In genomic region chr7:98185326-98185725, GRCm38 (mm10) we compare ENCODE assay signal across 13 mouse cellular contexts. TPM values are rescaled to one million over a fixed set of nuclear protein-coding genes. Genes with fewer than 3 reads are reported as not detected.
A peak's percentile ranks its signal among the peaks of the same experiment; 100 is the strongest.
DNase-seq lines count a peak whose midpoint lies in the region; ATAC-seq lines count a peak whose summit lies in the region.
"Had no signal": no experiment of that assay in that cellular context is flagged by ENCODE, and none has a peak within 500 bp of the region (broad histone marks: within the 10 kb centered on the region; RNA-seq: fewer than 3 reads in every experiment).

No protein-coding gene starts in this region.

- no peak overlapping the region for H3K4me3 ChIP-seq in kidney, embryonic 15.5 days (replicated peaks)
- no peak overlapping the region for H3K4me3 ChIP-seq in neural tube, embryonic 15.5 days (replicated peaks)
- H3K4me3 ChIP-seq: lung, embryonic 15.5 days had no signal

- DNase-seq in frontal cortex, postnatal 14 days (ENCODE audit: low spot score in 2 of 2): no peak
- DNase-seq in right cerebral cortex, postnatal 10 days (ENCODE audit: low spot score in 2 of 2): peak; percentile 45 to 56
- DNase-seq in right cerebral cortex, adult 18-20 months: no peak
- DNase-seq in urinary bladder, postnatal 14 days (ENCODE audit: low spot score): no peak
- DNase-seq in left cerebral cortex, adult 8-10 months (ENCODE audit: low spot score in 2 of 2): no peak
- DNase-seq: cerebellum, adult 11 months; spleen, adult 18-20 months; thymus, postnatal 36 days had no signal

- H3K4me2 ChIP-seq in kidney, embryonic 15.5 days: no peak overlapping the region
- no peak overlapping the region for H3K4me2 ChIP-seq in neural tube, embryonic 15.5 days
- H3K4me2 ChIP-seq: lung, embryonic 15.5 days had no signal

- peak; percentile 6; the same call in 1 of the 2 replicates for ATAC-seq in frontal cortex, adult (ENCODE audit: low TSS enrichment)
- 0 out of 2 replicates have a peak, but pooled peaks have one; percentile 46 for ATAC-seq in kidney, embryonic 15.5 days (replicated peaks; ENCODE audit: low FRiP score)
- peak; percentile 33; the same call in 1 of the 2 replicates for ATAC-seq in neural tube, embryonic 15.5 days (ENCODE audit: low FRiP score)
- ATAC-seq: CD4-positive, CD25-positive, alpha-beta regulatory T cell, adult 4 months had no signal

- H3K4me1 ChIP-seq in kidney, embryonic 15.5 days: peaks cover 4% of the 10 kb centered on the region; the same call in 1 of the 2 replicates
- peaks cover 11% of the 10 kb centered on the region; the same call in 1 of the 2 replicates for H3K4me1 ChIP-seq in neural tube, embryonic 15.5 days
- H3K4me1 ChIP-seq: lung, embryonic 15.5 days had no signal

- no peaks in the 10 kb centered on the region for H3K9me3 ChIP-seq in kidney, embryonic 15.5 days (replicated peaks)
- no peaks in the 10 kb centered on the region for H3K9me3 ChIP-seq in neural tube, embryonic 15.5 days (replicated peaks)
- H3K9me3 ChIP-seq: lung, embryonic 15.5 days had no signal

- WGBS in kidney, embryonic 15.5 days: 63% methylated on average over 6 of the region's 6 CpGs
- 42% methylated on average over 6 of the region's 6 CpGs for WGBS in neural tube, embryonic 15.5 days

- H3K36me3 ChIP-seq in kidney, embryonic 15.5 days: no peaks in the 10 kb centered on the region
- H3K36me3 ChIP-seq in neural tube, embryonic 15.5 days: no peaks in the 10 kb centered on the region
- H3K36me3 ChIP-seq: lung, embryonic 15.5 days had no signal

- no peak overlapping the region for H3K9ac ChIP-seq in kidney, embryonic 15.5 days
- no peak overlapping the region for H3K9ac ChIP-seq in neural tube, embryonic 15.5 days (replicated peaks)
- H3K9ac ChIP-seq: lung, embryonic 15.5 days had no signal

- H3K27me3 ChIP-seq in kidney, embryonic 15.5 days: 0 out of 2 replicates have a peak, but pooled peaks cover 2% of the 10 kb centered on the region
- H3K27me3 ChIP-seq in neural tube, embryonic 15.5 days (replicated peaks): no peaks in the 10 kb centered on the region
- H3K27me3 ChIP-seq: lung, embryonic 15.5 days had no signal

- H3K27ac ChIP-seq in kidney, embryonic 15.5 days: peak overlapping the region; percentile 41; the same call in 1 of the 2 replicates
- H3K27ac ChIP-seq in neural tube, embryonic 15.5 days (replicated peaks): 0 out of 2 replicates have a peak overlapping the region, but pooled peaks have one; percentile 19
- H3K27ac ChIP-seq: lung, embryonic 15.5 days had no signal

RNA-seq across cellular contexts. Expression of gene Capn5, which starts 7.3 kb away (rescaled TPM):
- polyA plus RNA-seq in kidney, embryonic 15.5 days (2015; fragmentation: Nextera tagmentation; extraction: Ambion mirVana): 12.7 and 14.1 TPM in 2 replicates
- 23.6 and 29.4 TPM in 2 replicates for polyA plus RNA-seq in neural tube, embryonic 15.5 days (2015; fragmentation: Nextera tagmentation; extraction: Ambion mirVana)
- 10 to 100 TPM; 30.8 to 35.2 (median 31.7) TPM for total RNA-seq in left cerebral cortex, adult 8-10 months (2022)

RNA-seq across cellular contexts. Expression of gene B3gnt6, which starts 14.0 kb away (rescaled TPM):
- 0.06 TPM in 1 of 2 replicates, not detected in the other for polyA plus RNA-seq in kidney, embryonic 15.5 days (2015; fragmentation: Nextera tagmentation; extraction: Ambion mirVana)
- polyA plus RNA-seq in neural tube, embryonic 15.5 days (2015; fragmentation: Nextera tagmentation; extraction: Ambion mirVana): 0.49 and 0.77 TPM in 2 replicates
- under 1 TPM; 0.15 to 0.41 (median 0.28) TPM for total RNA-seq in left cerebral cortex, adult 8-10 months (2022)
- polyA plus RNA-seq: CD4-positive, CD25-positive, alpha-beta regulatory T cell, adult 4 months had no signal

RNA-seq across cellular contexts. Expression of gene Omp, which starts 40.0 kb away (rescaled TPM):
- 0.39 and 0.60 TPM in 2 replicates for polyA plus RNA-seq in kidney, embryonic 15.5 days (2015; fragmentation: Nextera tagmentation; extraction: Ambion mirVana)
- 0.81 and 0.91 TPM in 2 replicates for polyA plus RNA-seq in neural tube, embryonic 15.5 days (2015; fragmentation: Nextera tagmentation; extraction: Ambion mirVana)
- total RNA-seq in left cerebral cortex, adult 8-10 months (2022): 1 to 10 TPM in 1 of 4 experiments, under 1 TPM in 3; 0.55 to 1.4 (median 0.73) TPM
- polyA plus RNA-seq: CD4-positive, CD25-positive, alpha-beta regulatory T cell, adult 4 months had no signal

Comparison
In these comparisons a context has a peak if more than half of its experiments do, and no peak if none do; other contexts are left out.
1. DNase-seq: peak in right cerebral cortex, postnatal 10 days (2 of 2); none in frontal cortex, postnatal 14 days (0 of 2), right cerebral cortex, adult 18-20 months (single experiment), urinary bladder, postnatal 14 days (single experiment) and left cerebral cortex, adult 8-10 months (0 of 2).
2. Peak in every context shown above with its lines, with median percentiles within 50 percentile points of each other: ATAC-seq.